Mouse (Mus musculus) neutrophil, adult 5-6 weeks (primary cell): Measurements from ENCODE around the gene Bola3. TPM values are rescaled to one million over a fixed set of nuclear protein-coding genes. Genes with fewer than 3 reads are reported as not detected.

Experiments
- ATAC-seq: fragments of 151-379, 151-347 bp; 2 replicates; pipeline ENCODE4 v1.8.0; 2017; ENCODE audit warnings: mild to moderate bottlenecking, moderate TSS enrichment; ENCODE audit not compliant: insufficient number of reproducible peaks, poor library complexity, low FRiP score, severe bottlenecking; ENCODE audit errors: extremely low read depth
- total RNA-seq: library from RNA; stranded (forward); fragments of 200-1000 nt; gene quantifications from 2 replicates; pipeline ENCODE4 v1.2.3, GENCODE M21; 2017

Gene Bola3
- 24.7 and 25.7 TPM in 2 replicates for total RNA-seq

DNA sequence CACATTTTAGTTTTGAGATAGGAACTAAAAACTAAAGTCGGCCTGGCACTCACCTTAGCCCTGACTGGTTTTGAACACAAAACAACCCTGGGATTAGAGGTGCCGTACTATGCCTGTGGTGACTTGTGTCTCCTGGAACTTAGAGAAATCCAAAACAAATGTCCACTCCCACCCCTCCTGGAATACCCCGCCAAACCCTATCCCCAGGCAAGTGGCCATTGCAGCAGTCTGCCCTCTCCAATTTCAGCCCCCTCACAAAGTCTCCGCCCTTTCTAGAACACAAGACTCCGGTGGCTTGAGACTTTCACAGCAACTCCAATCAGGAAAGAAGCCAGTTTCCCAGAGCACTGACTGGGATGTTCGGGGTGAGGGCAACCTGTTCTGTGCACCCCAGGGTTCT lies at the start of gene Bola3:
Gene Bola3, plus strand, starts transcription at position 275 of the 400 bp plus-strand sequence.
- ATAC-seq: no peak

DNA sequence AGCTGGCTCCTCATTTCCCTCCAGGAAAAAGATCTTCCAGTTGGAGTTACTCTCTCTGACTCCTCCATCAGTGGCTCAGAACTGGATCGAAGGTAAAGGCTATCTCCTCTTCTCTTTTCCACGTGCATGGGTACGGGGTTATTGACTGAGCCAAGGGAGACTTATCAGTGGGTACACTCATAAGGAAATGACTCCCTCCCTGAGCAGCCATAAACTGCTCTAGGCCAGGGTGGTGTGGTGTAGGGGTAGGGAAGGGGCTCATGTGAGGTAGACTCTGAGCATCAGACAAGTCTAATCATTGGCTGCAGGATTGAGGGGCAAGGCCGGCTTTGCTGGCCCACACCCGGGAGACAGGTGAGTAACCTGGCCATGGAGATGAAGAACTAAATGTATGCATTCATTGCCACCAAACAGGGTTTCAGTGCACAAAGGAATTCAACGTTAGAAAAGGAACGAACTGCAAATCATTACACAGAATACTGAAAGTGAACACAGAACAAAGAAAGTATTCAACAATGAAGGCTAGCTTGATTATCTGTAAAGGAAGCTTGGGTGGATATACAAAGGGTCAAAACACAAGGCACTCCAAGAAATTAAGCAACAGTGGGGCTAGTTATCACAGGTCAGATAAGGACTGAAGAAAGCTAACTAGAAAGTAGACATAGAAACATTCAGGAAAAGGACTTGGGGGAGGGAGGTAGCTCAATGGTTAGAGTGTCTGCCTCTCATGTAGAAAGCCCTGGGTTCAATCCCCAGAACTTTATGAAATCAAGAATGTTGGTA lies 48.3 kb upstream of the Bola3 start:
- ATAC-seq: no peak

DNA sequence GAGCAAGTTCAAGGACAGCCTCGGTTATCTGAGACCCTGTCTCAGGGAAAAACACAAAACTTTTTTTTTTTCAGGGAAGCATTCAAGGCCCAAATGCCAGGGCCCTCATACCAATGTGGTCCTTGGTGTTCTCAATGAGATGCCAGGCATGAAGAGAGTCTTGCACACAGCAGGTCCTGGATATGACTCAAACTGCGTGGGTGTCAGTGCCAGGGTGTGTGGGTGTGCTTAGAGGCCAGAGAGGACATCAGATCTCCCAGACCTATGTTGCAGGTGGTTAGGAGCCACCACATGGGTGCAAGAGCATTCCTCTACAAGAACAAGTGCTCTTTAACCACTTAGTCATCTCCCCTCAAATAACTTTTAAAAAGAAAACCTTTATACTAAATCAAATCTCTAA lies 47.7 kb upstream of the Bola3 start:
- ATAC-seq: no peak

DNA sequence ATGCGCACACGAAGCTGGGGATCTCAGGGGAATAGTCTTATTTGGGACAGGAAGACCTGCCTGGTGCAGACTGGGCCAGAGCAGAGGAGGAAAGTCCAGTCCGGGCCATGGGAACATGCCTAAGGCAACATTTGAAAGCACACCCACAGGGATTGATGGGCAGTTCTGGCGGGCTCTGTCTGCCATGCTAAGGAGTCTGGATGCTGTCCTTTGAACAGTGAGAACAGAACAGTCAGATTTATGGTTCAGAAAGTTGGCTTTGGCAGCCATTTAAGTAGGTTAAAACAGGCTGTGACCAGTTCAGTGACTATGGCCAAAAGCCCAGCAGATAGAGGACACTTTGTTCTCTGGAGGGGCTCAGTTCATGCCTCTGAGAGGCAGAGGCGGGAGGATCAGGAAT lies 46.7 kb upstream of the Bola3 start:
- ATAC-seq: no peak

DNA sequence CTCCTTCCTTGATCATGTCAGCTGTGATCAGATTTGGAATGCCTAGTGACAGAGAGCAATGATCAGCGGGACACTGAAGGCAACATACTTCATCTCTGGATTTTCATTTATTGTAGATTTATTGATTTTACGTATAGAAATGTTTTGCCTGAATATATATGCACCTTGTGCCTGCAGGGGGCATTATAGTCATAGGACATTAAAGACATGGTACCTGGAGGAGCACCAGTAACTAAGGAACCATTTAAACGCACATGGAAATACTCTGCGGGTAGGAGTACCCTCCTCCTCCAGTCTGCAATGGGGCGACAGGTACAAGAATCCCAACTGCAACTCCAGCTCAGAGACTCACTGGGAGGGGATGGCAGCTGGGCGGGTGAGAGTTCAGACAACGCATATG lies 39.9 kb upstream of the Bola3 start:
- ATAC-seq: no peak

DNA sequence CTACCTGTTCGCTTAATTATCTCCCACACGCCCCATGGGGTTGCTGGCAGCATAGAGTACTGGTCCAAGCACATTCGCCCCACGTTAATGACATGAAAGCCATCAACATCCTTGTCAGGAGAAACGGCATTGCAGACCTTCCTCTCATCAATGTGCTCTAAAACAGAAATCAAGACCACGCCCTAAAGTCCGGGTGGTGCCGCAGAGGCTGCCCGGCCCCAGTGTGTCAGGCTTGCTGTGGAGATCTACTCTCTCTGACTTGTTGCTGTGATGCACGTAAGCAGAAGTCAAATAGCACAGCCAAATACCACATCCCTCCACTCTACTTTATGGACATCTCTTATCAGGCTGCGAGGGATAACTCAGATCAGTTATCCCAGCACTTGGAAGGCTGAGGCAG lies 37.7 kb upstream of the Bola3 start:
- ATAC-seq: no peak

DNA sequence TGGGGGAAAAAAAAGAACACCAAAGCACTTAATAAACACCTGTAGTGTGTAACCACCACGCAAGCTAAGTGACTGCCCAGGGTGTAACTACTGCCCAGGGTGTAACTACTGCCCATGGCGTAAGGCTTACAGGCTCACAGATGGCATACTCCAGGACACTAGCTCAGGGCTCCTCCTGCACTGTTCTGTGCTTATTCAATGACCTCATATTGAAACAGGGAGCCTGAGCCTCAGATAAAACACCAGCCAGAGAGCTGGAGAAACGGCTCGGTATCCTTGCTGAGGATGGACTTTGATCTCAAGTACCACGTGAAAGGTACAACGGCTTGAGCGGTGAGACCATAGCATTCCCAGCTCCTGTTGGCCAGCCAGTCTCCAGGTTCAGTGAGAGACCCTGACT lies 36.9 kb upstream of the Bola3 start:
- ATAC-seq: no peak

DNA sequence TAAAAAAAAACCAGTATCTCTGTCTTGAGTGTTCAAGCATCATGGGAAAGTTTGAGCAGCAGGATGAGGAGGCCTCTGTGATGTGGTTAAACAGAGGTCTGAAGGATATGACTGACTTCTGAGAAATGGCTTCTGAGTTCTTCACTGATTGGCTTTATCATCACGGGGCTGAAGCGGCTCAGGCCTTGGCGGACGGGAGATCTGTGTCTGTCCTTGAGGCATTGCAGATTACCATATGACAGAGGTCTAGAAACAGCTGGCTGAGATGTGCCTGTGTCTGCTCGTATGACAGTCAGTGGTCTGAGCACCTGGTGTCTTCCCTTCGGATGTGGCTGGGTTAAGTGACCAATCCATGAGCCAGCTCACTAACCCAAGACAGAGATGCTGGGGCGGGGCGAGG lies 36.4 kb upstream of the Bola3 start:
- ATAC-seq: no peak

DNA sequence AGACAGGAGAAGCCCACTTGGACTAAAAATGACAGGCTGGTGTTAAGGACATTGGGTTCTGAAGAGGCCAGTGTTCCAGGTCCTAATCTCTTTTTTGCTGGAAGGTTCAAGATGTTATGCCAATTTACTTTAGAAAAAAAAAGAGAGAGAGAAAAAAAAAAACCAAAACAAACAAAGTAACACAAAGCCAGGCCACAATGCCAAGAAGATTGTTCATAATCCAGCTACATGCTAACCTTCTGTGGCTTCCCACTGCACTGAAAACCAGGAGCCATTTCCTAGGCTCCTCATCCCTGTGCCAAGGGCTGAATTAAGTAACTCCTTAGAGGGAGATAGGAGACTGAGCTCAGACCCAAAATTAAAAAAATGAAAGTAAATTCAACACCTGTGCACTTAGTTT lies 33.7 kb upstream of the Bola3 start:
- no peak for ATAC-seq

DNA sequence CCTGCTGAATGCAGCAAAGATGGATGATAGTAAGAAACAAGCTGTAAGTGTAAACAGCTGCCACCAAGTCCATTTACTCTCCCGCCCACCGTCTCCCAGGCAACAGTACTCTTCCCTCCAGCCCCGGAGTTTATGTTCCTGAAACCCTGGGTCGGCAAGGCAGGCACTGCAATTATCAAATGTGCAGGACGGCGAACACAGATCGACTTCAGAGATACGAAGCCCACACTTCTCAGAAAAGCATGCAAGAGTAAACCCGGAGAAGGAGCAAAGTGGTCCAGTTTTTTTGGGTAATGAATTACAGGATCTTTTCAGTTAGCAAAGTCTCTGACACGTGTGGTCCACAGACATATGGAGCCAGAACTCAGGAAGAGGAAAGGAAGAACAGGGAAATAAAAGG lies 32.9 kb upstream of the Bola3 start:
- no peak for ATAC-seq

DNA sequence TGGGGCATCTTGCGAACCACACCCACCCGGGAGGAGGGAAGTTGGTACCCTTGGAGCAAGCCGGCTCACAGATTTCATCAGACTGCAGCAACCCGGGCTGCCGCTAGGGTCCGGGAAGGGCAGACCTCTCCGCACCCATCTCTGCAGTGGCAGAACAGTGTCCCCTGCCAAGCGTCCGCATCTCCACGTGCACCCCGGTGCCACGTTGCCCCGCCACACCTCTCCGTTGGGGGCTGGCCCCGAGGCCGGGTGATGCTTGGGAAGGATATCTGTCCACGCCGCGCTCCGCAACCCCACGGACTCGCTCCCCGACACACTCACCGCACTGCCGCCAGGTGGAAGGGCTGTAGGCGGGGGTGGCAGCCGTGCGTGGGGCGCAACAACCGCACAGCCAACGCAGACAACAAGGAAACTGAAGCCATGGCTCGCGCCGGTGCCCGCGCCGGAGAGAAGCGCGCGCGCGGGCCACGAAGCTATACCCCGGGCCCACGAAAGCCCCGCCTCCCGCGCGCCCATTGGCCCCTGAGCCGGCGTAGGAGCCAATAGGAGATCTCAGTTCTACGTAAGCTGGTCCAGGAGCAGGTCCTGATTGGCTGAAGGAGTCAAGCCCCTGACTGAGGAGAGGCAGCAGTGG lies 31.7 kb upstream of the Bola3 start:
- ATAC-seq: peak; percentile 85

DNA sequence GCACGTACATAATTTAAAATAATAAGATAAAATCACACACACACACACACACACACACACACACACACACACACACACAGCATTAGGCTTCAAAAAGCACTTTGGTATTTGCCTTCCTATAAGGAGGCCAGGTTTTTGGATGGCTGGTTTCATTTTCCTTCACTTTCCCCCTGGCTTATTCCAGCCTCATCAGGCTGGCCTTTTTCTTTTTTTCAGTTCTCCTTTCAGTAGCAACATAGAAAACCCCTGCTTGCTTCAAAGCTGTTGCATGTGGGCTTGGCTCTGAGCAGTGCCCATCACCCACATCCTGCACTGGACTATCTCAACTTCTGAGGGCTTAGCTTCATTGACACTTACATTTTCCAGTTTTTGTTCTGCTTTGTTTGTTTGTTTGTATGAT lies 27.0 kb upstream of the Bola3 start:
- no peak for ATAC-seq

DNA sequence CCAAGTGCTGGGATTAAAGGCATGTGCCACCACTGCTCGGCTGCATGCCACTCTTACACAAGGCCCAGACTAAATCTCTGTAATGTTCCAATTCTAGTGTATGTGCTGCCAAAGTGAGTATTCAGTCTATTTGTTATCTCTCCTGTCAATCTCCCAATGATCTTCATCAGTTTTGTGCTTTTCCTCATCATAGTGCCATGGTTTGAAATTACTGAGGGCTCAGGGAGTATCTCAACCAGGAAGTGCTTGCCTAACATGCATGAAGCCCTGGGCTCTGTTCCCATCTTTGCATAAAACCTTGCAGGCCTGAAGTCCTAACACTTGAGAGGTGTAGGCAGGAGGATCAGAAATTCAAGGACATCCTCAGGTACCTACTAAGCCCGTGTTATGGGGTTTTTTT lies 26.2 kb upstream of the Bola3 start:
- ATAC-seq: no peak

DNA sequence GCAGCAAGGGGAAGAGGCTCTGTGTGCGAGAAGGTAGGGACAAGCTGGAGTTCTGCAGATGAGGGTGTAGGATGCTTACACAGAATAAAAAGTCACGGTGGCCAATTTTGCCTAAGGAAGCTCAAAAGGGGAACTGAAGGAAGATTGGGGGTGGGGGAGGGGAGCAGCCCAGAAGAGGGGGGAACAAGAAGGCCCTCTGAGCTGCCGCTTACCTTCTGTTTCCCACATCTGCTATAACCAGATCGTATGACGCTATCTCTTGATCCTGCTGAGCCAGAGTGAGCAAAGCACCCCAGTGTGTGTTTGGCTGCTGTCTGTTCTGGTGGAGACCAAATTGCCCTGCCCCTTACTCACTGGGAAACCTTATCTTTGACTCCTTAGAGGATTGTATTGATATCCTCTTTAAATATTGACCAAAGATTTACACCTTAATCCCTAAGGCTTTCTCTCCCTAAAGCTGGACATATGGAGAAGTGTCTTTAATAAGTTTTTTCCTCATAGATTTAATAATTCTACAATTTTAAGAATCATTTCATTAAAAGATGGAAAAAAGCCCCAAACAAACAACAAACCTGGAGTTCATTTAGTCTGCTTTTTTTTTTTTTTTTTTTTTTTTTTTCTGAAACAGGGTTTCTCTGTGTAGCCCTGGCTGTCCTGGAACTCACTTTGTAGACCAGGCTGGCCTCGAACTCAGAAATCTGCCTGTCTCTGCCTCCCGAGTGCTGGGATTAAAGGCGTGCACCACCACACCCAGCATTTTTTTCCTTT lies 25.1 kb upstream of the Bola3 start:
- no peak for ATAC-seq

DNA sequence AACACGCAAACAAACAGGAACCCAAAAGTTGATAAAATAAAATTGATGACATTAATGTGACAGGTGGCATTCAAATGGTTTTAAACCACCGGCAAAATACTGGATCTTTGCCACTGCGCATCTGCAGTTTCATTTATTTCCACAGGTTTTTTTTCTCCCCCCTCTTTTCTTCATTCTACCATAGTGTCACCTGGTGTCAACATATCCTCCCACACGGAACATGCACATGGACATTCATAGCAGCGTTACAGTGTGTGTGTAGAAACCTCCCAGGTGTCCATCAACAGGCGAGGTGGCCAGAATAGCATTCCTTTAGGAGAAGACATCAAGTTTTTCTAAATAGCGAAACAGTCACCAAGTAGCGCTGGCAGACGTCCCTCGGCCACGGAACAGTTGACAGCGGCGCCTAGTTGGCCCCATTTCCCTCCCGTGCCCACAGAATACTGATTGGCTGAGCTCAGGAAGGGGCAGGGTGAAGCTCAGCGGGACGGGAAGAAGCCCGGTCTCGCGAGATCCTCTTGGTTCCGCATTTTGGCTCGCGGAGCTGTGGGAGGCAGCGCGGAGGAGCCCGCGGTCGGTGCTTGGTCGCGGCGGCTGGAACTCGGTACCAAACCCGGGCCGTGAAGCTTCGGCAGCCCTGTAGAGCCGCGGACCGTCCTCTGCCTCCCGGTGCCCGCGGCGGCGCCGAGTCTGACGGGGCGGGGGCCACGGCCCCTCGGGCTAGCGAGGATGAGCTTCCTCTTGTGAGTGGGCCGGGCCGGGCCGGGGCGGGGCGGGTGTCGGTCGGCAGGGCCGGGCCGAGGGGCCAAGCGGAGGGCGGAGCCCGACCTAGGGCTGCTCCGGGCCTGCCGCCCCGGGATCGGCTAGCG lies 23.2 kb upstream of the Bola3 start, which contains the start of the genes Mthfd2 and Mob1a:
Gene Mthfd2, minus strand, starts transcription at position 384 of the 869 bp plus-strand sequence.
Gene Mob1a, plus strand, starts transcription at position 492 of the 869 bp plus-strand sequence.
- ATAC-seq: peak; percentile 96

DNA sequence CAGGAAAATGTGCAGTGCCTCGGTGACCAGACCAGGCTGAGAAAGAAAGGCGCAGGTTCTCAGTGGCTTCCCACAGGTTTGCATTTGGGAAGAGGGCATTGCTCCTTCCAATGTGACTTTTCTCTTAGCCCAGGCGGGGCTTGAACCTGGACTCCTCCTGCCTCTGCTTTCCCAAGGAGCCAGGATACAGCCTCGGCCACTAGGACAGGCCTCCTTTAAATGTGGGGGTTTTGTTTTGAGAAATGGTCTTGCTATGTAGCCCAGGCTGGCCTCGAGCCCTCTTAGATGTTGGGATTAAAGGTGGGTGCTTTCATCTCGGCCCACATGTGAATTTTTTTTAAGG lies 22.6 kb upstream of the Bola3 start:
- ATAC-seq: no peak

DNA sequence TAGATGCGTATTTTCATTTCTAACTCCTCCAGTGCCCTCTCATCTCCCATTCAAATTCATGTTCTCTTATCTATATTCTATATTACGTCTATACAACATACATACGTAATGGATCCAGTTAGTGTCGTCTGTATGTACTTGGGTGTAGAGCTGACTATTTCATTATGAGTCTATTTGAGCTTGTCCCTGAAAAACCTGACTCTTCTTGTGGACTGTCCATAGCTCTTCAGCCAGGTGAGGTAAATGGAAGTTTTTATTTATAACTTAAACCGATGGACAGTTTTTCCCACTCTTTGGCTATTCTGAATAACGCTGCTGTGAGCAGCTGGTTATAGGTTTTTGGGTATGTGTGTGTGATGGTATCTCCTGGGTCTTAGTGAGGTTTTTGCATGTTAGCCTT lies 22.2 kb upstream of the Bola3 start:
- no peak for ATAC-seq

DNA sequence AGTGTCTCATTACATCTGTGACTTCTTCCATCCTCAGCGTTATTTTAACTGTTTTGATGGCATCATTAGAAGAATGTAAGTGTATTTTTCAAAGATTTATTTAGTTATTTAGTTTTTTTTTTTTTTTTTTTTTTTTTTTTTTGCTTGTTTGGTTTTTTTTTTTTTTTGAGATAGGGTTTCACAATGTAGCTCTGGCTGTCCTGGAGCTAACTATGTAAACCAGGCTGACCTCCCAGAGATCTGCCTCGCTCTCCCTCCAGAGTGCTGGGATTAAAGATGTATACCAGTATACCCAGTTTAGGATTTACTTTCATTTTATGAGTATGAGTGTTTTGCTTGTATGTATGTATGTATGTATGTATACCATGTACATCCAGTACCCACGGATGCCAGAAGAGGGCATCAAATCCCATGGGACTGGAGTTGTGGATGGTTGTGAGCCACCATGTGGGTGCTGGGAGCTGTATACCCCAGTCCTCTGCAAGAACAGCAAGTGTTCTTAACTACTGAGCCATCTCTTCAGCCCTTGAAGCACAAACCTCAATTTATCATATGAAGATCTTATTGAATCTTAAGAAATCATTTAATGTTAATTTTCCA lies 21.3 kb upstream of the Bola3 start:
- no peak for ATAC-seq

DNA sequence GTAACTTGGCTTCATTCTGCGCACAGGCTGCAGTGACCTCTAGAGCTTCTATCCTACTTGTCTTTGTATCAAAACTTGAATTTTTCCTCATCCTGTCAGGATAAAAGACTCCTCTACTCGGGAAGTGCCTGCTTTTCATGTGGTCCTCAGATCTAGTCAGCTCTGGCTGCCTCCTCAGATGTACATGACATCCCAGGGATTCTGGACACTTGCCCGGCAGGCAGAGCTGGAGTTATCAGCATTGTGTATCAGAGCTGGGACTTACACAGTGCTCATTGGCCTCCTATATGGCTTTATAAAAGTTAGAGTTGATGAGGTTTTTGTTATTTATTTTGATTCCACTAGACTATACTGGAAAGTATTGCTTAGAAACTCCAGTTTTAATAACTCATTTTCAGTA lies 7.6 kb upstream of the Bola3 start:
- ATAC-seq: no peak
